Mouse (Mus musculus) c-Kit-positive CD71-negative TER-119-negative erythroid progenitor cells, embryonic 14.5 days (primary cell): ENCODE results near the gene Gdf2.

Experiments used
- DNase-seq: peaks from one replicate; pipeline ENCODE4 v3.0.0-alpha.2; 2013; ENCODE audit warnings: low read depth

The Gdf2 gene

DNA sequence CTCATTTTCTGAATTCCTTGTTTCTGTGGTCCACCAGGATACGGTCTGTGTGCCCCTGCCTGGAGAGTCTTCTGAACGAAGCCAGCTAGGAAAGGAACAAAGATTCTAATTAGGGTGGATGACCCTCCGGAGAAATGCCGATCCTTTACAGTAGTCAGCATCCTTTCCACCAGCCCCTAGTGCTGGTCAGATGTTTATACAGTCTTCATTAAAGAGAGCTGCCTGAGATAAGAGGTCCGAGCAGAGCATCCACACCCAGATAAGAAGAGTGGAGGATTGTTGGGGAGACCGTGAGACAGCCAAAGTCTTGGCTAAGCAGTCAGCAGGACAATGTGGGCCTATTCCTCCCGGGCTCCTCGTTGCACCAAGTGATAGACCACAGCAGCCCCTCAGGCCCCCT, at the start of gene Gdf2:
Gene Gdf2, plus strand, starts transcription at position 301 of the 400 bp plus-strand sequence.
- DNase-seq: no peak

- no peak for DNase-seq
Measured at GRCm38 (mm10) chr14:33891507-33891906, 49.3 kb upstream of the Gdf2 start.

GRCm38 (mm10) chr14:33895777-33896176, 45.1 kb upstream of the Gdf2 start:
- no peak for DNase-seq

- no peak for DNase-seq
Measured at GRCm38 (mm10) chr14:33896628-33897300, 44.1 kb upstream of the Gdf2 start.

- DNase-seq: no peak
Measured at GRCm38 (mm10) chr14:33902783-33903182, 38.1 kb upstream of the Gdf2 start.

DNA sequence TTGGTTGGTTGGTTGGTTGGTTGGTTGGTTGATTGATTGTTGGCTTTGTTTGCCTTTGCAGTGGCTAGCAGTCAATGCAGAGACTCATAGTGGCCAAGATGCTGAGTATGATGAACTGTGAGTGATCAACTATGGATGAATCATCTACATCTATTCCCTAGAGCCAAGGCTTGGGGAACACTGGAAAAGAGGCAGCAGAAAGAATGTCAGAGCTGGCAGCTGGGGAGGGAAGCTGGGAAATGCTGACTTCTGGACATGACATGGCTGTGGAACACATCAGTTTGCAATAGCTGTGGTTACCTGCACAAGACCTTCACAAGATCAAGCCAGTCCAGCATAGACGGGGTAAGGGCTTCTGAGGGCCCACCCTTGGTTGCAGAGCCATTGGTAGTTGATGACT, 37.6 kb upstream of the Gdf2 start:
- no peak for DNase-seq

GRCm38 (mm10) chr14:33904851-33905250, 36.0 kb upstream of the Gdf2 start:
- DNase-seq: no peak

GRCm38 (mm10) chr14:33913727-33914126, 27.1 kb upstream of the Gdf2 start:
- no peak for DNase-seq

DNA sequence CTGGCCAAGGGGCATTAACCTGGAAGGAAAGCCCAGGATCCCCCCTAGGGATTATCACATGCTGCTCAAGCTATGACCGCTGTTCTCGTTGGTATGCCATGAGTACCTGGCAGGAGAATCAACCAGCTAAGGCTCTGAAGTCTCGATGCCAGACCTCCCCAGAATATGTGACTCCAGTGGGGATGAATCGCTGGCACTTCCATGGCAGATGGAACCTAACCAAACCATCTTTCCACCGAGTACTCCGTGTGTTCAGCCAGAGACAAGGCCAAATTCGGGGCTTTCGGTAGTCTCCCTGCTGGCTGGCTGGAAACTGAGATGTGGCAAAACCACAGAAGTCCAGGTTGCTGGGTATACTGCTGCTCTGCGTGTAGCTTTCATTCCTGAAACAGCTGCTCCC, 26.6 kb upstream of the Gdf2 start:
- DNase-seq: no peak

- DNase-seq: no peak
Measured at GRCm38 (mm10) chr14:33920727-33921559, 19.9 kb upstream of the Gdf2 start.

DNA sequence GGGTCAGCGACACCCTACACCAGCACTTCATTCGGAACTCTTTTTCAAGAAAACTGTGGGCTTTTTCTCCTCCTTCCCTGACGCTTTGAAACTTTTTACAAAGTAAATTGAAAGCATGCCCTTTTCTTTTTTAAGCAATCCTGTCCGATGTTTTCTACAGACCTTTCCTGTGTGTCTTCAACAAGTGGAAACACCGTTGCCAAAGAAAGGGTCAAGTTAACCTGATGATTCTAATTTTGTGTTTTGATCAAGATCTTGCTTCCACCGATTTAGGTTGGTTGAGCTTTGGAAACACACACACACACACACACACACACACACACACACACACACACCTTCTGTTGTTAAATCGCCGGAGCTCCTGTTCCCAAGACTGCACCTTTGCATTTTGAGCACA, 18.1 kb upstream of the Gdf2 start:
- no peak for DNase-seq

DNA sequence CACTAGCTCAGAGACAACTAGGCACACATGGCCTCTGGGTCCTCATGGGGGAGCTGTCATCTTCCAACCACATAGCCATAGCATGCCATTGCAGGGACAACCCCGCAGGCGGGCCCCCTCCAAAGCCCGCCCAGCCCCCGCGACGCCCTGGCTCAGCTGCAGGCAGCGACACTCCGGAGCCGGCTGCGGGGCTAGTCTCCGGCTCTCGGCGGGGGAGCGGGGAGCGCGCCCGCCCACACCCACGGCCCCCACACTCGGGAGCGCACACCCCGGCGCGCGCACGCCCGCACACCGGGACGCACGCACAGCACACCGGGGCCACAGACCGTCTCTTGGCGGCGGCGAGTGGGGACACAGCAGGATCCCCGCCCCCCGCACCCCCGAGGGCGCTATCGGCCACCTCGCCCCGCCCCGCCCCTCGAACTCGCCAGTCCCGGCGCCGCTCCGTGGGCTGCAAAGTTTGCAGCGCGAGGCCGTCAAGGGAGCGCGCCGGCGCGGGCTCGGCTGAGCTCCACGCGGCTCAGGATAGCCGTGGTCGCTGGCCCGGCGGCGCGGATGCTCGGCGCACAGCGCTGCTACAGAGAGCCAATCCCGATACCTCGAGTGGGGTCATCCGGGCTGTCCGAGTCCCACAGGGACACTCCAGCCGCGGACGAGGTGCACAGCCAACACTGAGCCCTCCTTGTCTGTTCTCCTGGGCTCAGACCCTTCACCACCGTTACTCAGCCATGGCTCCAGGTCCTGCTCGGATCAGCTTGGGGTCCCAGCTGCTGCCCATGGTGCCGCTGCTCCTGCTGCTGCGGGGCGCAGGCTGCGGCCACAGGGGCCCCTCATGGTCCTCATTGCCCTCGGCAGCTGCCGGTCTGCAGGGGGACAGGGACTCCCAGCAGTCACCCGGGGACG, 17.4 kb upstream of the Gdf2 start, which contains the start of gene Gdf10:
Gene Gdf10, plus strand, starts transcription at position 420 of the 903 bp plus-strand sequence.
- DNase-seq: no peak

DNA sequence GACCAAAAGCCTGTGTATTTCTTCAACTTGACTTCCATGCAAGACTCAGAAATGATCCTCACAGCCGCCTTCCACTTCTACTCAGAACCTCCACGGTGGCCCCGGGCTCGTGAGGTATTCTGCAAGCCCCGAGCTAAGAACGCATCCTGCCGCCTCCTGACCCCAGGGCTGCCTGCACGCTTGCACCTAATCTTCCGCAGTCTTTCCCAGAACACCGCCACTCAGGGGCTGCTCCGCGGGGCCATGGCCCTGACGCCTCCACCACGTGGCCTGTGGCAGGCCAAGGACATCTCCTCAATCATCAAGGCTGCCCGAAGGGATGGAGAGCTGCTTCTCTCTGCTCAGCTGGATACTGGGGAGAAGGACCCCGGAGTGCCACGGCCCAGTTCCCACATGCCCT, 9.0 kb upstream of the Gdf2 start:
- DNase-seq: no peak

GRCm38 (mm10) chr14:33932935-33933703, 7.7 kb upstream of the Gdf2 start:
- peak; percentile 17 for DNase-seq

- DNase-seq: peak; percentile 10
Measured at GRCm38 (mm10) chr14:33933778-33934317, 7.0 kb upstream of the Gdf2 start.

DNA sequence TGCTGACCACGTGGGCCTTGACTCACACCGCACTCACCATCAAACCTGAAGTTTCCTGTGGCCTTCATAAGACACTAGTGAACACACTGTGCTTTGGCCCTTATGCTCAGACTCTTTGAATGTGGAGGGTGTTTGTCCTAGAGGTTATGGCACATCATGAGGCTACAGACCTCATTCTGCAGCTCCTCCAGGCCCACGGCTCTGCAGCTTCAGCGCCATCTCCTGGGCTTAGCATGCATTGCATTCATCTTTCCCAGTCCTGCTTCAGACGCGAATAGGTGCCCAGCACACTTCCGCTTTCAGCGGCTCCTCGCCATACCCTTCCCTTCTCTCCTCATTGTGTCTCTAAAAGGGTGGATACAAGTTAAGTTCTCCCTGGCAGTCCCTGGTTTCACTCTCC, 1.7 kb upstream of the Gdf2 start:
- no peak for DNase-seq

GRCm38 (mm10) chr14:33942222-33942621, 1.4 kb downstream of the Gdf2 start:
- no peak for DNase-seq

DNA sequence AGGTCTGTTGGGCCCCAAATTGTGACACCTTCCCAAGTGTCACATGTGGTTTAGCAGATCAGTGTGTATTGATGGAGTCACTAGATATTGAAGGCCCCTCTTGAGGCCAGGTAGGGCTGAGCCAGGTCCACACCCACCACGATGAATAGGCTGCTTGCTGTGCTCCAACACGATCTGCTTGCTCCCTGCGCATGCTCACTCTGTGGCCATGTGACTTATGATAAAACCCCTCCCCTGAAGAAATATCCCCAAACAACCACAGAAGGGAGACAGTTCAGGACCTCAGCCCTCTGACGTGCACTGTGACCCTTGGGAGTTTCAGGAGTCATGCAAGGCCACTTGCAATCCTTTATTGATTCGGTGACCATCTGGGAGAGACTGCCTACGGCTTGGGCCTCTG, 5.3 kb downstream of the Gdf2 start:
- no peak for DNase-seq

DNA sequence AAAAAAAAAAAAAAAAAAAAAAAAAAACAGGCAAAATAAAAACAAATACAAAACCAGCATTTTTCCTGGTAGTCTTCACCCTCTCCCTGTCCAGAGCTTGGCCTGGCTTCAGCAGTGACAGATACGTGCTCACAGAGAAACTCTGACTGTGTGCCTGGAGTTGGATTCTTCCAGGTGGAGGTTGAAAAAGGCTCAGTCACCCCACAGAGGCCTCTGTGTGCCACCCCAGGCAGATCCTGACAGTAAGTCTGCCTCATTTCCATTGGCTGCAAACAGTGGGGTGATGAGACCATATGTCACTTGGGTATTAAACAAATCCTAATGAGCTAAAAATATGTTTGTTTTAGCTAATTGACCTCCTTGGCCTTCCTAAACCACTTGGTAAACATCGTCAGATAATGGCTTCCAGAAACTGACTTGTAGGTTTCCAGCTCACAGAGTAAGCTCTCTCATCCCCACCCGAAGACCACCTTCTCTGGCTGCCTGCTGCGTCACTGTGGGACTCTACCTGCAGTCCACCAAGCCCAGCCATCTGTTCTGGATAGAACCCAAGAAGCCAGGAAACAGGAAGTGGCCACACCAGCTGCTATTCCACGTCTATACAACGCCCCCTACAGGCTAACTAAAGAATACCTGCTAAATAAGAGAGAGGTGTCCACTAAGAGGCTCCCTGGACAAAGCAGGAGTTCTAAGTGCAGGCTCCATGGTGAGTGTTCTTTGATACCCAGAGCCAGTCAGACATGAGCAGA, 11.6 kb downstream of the Gdf2 start:
- DNase-seq: no peak

DNA sequence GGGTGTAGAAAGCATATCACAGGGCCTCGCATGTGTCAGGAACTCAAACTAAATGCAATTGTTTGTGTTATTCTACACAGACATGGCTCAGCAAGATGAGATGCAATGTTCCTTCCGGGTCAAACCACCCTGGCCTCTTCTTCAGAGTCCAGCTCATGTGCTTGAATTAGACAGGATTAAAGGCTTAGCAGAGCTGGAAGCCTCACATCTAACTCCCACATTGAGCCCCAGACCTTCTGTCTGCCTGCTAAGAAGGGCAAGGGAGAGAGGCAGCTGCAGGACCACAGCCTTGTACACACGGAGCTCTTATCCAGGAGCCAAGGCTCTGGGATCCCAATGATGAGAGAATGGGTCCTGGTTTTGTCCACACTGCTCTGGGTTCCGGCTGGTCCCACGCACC, 12.9 kb downstream of the Gdf2 start, which contains the start of gene Rbp3:
Gene Rbp3, plus strand, starts transcription at position 243 of the 400 bp plus-strand sequence.
- no peak for DNase-seq
